Mouse (Mus musculus) ES-E14 (cell line): Measurements from ENCODE around the gene Klhl3. TPM values are rescaled to one million over a fixed set of nuclear protein-coding genes. Genes with fewer than 3 reads are reported as not detected.

ENCODE experiments used
- DNase-seq: peaks from one replicate; pipeline ENCODE4 v3.0.0-alpha.2; 2013; ENCODE audit warnings: low read depth, low spot score
- H3K27ac ChIP-seq: 2 replicates; pipeline ENCODE4 v1.5.1; 2012; ENCODE audit warnings: low read depth, mild to moderate bottlenecking, low read length, moderate library complexity, mixed read lengths; ENCODE audit not compliant: poor library complexity, insufficient read depth, severe bottlenecking
- H3K36me3 ChIP-seq: 2 replicates; pipeline ENCODE4 v1.6.1; 2012; ENCODE audit warnings: mild to moderate bottlenecking, low read length, moderate library complexity, mixed read lengths; ENCODE audit not compliant: control insufficient read depth, poor library complexity, insufficient read depth, severe bottlenecking
- H3K4me1 ChIP-seq, 2 experiments: fragments of 150-350 bp in 1 of 2; sonication (generic) in 1 of 2; 2 replicates each; pipeline ENCODE4 v1.6.1; 2012; ENCODE audit warnings: low read length in 2 of 2, mild to moderate bottlenecking in 1 of 2, mixed read lengths in 1 of 2; ENCODE audit not compliant: control insufficient read depth in 2 of 2, insufficient read depth in 2 of 2, poor library complexity in 1 of 2
- H3K4me3 ChIP-seq, 2 experiments: fragments of 150-350 bp in 1 of 2; sonication (generic) in 1 of 2; 2 replicates each; pipeline ENCODE4 v1.5.1; 2012; ENCODE audit warnings: low read length in 2 of 2, low read depth in 1 of 2, mild to moderate bottlenecking in 1 of 2, mixed read lengths in 1 of 2; ENCODE audit not compliant: insufficient read depth in 1 of 2, poor library complexity in 1 of 2, severe bottlenecking in 1 of 2
- H3K9ac ChIP-seq: 2 replicates; pipeline ENCODE4 v1.6.1; 2012; ENCODE audit warnings: low read depth, mild to moderate bottlenecking, low read length, mixed read lengths; ENCODE audit not compliant: poor library complexity, insufficient read depth, severe bottlenecking
- H3K9me3 ChIP-seq: fragments of 150-350 bp; sonication (generic); 2 replicates; pipeline ENCODE4 v1.6.1; 2012; ENCODE audit warnings: low read depth, mild to moderate bottlenecking, low read length; ENCODE audit not compliant: control insufficient read depth, insufficient read depth
- CHD2 ChIP-seq: IDR thresholded peaks from 2 replicates; pipeline ENCODE4 v1.6.1; 2014; ENCODE audit warnings: mild to moderate bottlenecking, low read depth, low read length, inconsistent platforms
- HCFC1 ChIP-seq: IDR thresholded peaks from 2 replicates; pipeline ENCODE4 v1.6.1; 2012; ENCODE audit warnings: low read length, inconsistent platforms, borderline replicate concordance; ENCODE audit not compliant: insufficient read depth
- MAFK ChIP-seq: IDR thresholded peaks from 2 replicates; pipeline ENCODE4 v1.6.1; 2014; ENCODE audit warnings: mild to moderate bottlenecking, low read depth, low read length, inconsistent platforms; ENCODE audit not compliant: insufficient read depth
- ZC3H11A ChIP-seq: IDR thresholded peaks from 2 replicates; pipeline ENCODE4 v1.6.1; 2012; ENCODE audit warnings: low read depth, mild to moderate bottlenecking, inconsistent platforms, low read length, borderline replicate concordance
- ZNF384 ChIP-seq: IDR thresholded peaks from 2 replicates; pipeline ENCODE4 v1.6.1; 2012; ENCODE audit warnings: low read depth, low read length, inconsistent platforms
- in situ Hi-C, 2 experiments: fragments of 600-800 bp; cut with MboI; formaldehyde crosslinking; loops; one replicate each; pipeline ENCODE4 v1.15.1; 2025; ENCODE audit warnings: low sequenced_read_pairs in 2 of 2, inconsistent platforms in 1 of 2; ENCODE audit not compliant: unreplicated experiment in 2 of 2
- total RNA-seq: library from RNA; depleted of rRNA; stranded (reverse); fragments of 300-350 nt; gene quantifications from 2 replicates; pipeline ENCODE4 v1.2.3, GENCODE M21; 2012

Klhl3 gene
- total RNA-seq, 1 experiment: 0.67 TPM

DNA sequence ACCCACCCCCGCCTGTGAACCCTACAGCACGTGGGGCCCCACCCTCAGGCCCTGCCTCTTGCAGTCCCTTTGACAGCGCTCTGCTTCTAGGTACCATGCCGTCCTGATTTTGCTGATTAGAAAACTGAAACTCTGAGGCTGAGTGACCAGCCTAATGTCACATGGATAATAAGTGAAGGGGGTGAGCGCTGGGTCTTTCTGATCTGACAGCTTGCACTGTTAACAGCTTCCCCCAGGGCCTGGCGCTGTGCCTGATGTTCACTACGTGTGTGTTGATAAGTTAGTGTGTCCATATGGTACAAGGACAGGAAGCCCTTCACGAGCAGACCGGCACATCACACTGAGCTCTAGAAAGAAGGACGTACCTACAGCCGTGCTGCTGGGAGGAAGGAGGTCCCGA, 130.1 kb downstream of the Klhl3 start:
- in situ Hi-C loops: no loop called here

GRCm38 (mm10) chr13:57982904-57983303, 130.5 kb downstream of the Klhl3 start:
- TF ChIP-seq ZC3H11A: no peak
- TF ChIP-seq MAFK: no peak
- no peak for TF ChIP-seq HCFC1
- no peak for TF ChIP-seq CHD2
- TF ChIP-seq ZNF384: no peak
- H3K9me3 ChIP-seq: no peaks in the 10 kb centered on the region
- no peak overlapping the region for H3K4me3 ChIP-seq
- H3K36me3 ChIP-seq: no peaks in the 10 kb centered on the region
- no peak for DNase-seq
- H3K4me1 ChIP-seq: peaks cover 4 to 11% of the 10 kb centered on the region in 2 experiments; a peak in 3 of 4 replicates
- H3K27ac ChIP-seq: no peak overlapping the region
- in situ Hi-C loops: no loop called here
- no peak overlapping the region for H3K9ac ChIP-seq

More for the DNA sequence above, 130.1 kb downstream of the Klhl3 start:
- Histone ChIP-seq H3K27ac (no peak overlapping the region), H3K9ac (no peak overlapping the region), H3K4me3 (no peak overlapping the region), H3K36me3 (no peaks in the 10 kb centered on the region), H3K9me3 (no peaks in the 10 kb centered on the region), H3K4me1 (peaks cover 4 to 11% of the 10 kb centered on the region in 2 experiments; a peak in 3 of 4 replicates)
- no peak for DNase-seq
- TF ChIP-seq MAFK (no peak), HCFC1 (no peak), CHD2 (no peak), ZC3H11A (no peak), ZNF384 (no peak)

GRCm38 (mm10) chr13:57980679-57981078, 132.7 kb downstream of the Klhl3 start:
- no peak for DNase-seq
- Histone ChIP-seq H3K9ac (no peak overlapping the region), H3K4me1 (peaks cover 4 to 11% of the 10 kb centered on the region in 2 experiments; a peak in 3 of 4 replicates), H3K36me3 (no peaks in the 10 kb centered on the region), H3K27ac (no peak overlapping the region), H3K4me3 (no peak overlapping the region), H3K9me3 (no peaks in the 10 kb centered on the region)
- in situ Hi-C loops: no loop called here
- no peak for TF ChIP-seq ZNF384
- no peak for TF ChIP-seq HCFC1
- TF ChIP-seq CHD2: no peak
- no peak for TF ChIP-seq ZC3H11A
- no peak for TF ChIP-seq MAFK

DNA sequence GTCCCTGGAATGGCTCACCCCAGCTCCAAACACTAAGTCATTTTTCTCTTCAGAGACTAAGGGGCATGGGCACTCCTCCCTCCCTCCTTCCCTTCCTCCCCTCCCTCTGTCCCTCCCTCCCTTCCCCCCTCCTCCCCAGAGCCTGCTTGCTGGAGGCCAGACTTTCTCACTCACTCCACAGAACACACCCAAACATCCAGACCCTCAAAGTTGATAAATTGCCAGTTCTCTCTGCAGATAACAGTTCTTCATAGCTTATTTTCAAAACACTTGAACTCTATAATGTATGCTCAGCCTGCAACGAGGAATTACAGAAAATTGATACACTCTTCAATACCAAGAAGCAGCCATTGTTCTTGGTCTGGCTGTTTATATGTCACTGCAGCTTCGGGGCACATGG, 133.3 kb downstream of the Klhl3 start:
- Histone ChIP-seq H3K27ac (no peak overlapping the region), H3K4me3 (no peak overlapping the region), H3K36me3 (no peaks in the 10 kb centered on the region), H3K4me1 (peaks cover 4 to 11% of the 10 kb centered on the region in 2 experiments; a peak in 3 of 4 replicates), H3K9me3 (no peaks in the 10 kb centered on the region), H3K9ac (no peak overlapping the region)
- DNase-seq: no peak
- in situ Hi-C loops: no loop called here
- TF ChIP-seq HCFC1 (no peak), MAFK (no peak), ZNF384 (no peak), CHD2 (no peak), ZC3H11A (no peak)

- H3K4me1 ChIP-seq: peaks cover 0 to 10% of the 10 kb centered on the region in 2 experiments; a peak in 2 of 4 replicates
- in situ Hi-C loops: no loop called here
- H3K9me3 ChIP-seq: no peaks in the 10 kb centered on the region
- H3K36me3 ChIP-seq: no peaks in the 10 kb centered on the region
- TF ChIP-seq MAFK (no peak), ZNF384 (no peak), ZC3H11A (no peak), HCFC1 (no peak), CHD2 (no peak)
- H3K4me3 ChIP-seq: peak overlapping the region in 1 of 2 experiments; percentile 46; a peak in 2 of 4 replicates
- no peak for DNase-seq
- H3K9ac ChIP-seq: no peak overlapping the region
- H3K27ac ChIP-seq: no peak overlapping the region
Observed at GRCm38 (mm10) chr13:57978931-57979330, 134.5 kb downstream of the Klhl3 start.
